Mouse (Mus musculus): ENCODE measurements around the gene Caprin1.

- TF ChIP-seq GATA1 (IDR thresholded peaks at IDR 0.05; ENCODE audit: low read length) (no peak), TAL1 (IDR thresholded peaks at IDR 0.05; ENCODE audit: low read length) (no peak)
Measured at GRCm38 (mm10) chr2:103844016-103844415, 46.6 kb upstream of the Caprin1 start.
